Mouse (Mus musculus) induced T-regulatory cell, adult 2 months (primary cell): ENCODE measurements around the gene H2-Oa.

Experiments
- DNase-seq: peaks from one replicate; pipeline ENCODE4 v3.0.0-alpha.2; 2012; ENCODE audit warnings: low read depth

The H2-Oa gene

GRCm38 (mm10) chr17:34122188-34122984, 30.2 kb downstream of the H2-Oa start, which contains the start of gene Brd2:
Brd2 (minus strand) TSS chr17:34122634.
- peak; percentile 98 for DNase-seq

GRCm38 (mm10) chr17:34123111-34123510, 31.0 kb downstream of the H2-Oa start:
- DNase-seq: peak; percentile 62

- no peak for DNase-seq
Measured at GRCm38 (mm10) chr17:34123518-34123917, 31.4 kb downstream of the H2-Oa start.

- DNase-seq: peak; percentile 39
Measured at GRCm38 (mm10) chr17:34124649-34125048, 32.5 kb downstream of the H2-Oa start.

- peak; percentile 18 for DNase-seq
Measured at GRCm38 (mm10) chr17:34126826-34127420, 34.8 kb downstream of the H2-Oa start.

- peak; percentile 86 for DNase-seq
Measured at GRCm38 (mm10) chr17:34127475-34127874, 35.3 kb downstream of the H2-Oa start.

- DNase-seq: peak; percentile 81
Measured at GRCm38 (mm10) chr17:34128264-34128937, 36.3 kb downstream of the H2-Oa start.

GRCm38 (mm10) chr17:34128944-34129791, 37.0 kb downstream of the H2-Oa start:
- peak; percentile 73 for DNase-seq

- DNase-seq: peak; percentile 48
Measured at GRCm38 (mm10) chr17:34130073-34130947, 38.2 kb downstream of the H2-Oa start.

GRCm38 (mm10) chr17:34131911-34132310, 39.8 kb downstream of the H2-Oa start:
- no peak for DNase-seq

GRCm38 (mm10) chr17:34133289-34133688, 41.1 kb downstream of the H2-Oa start:
- peak; percentile 53 for DNase-seq

GRCm38 (mm10) chr17:34134451-34134850, 42.3 kb downstream of the H2-Oa start:
- peak; percentile 41 for DNase-seq

GRCm38 (mm10) chr17:34135297-34136224, 43.4 kb downstream of the H2-Oa start:
- DNase-seq: peak; percentile 100

- no peak for DNase-seq
Measured at GRCm38 (mm10) chr17:34137601-34138000, 45.5 kb downstream of the H2-Oa start.

- DNase-seq: no peak
Measured at GRCm38 (mm10) chr17:34138655-34139054, 46.5 kb downstream of the H2-Oa start.

GRCm38 (mm10) chr17:34139416-34139815, 47.3 kb downstream of the H2-Oa start:
- DNase-seq: no peak

GRCm38 (mm10) chr17:34140240-34140639, 48.1 kb downstream of the H2-Oa start:
- DNase-seq: no peak

- DNase-seq: no peak
Measured at GRCm38 (mm10) chr17:34141448-34141847, 49.3 kb downstream of the H2-Oa start.

GRCm38 (mm10) chr17:34142456-34143010, 50.4 kb downstream of the H2-Oa start:
- no peak for DNase-seq
